In genomic region chr11:77713736-77714135, GRCm38 (mm10) we compare ENCODE assay signal across 35 mouse cellular contexts. TPM values are rescaled to one million over a fixed set of nuclear protein-coding genes. Genes with fewer than 3 reads are reported as not detected.
"Had no signal": no experiment of that assay in that cellular context is flagged by ENCODE, and none has a peak within 500 bp of the region (broad histone marks: within the 10 kb centered on the region; RNA-seq: fewer than 3 reads in every experiment).

No protein-coding gene starts in this region.

- ATAC-seq: hindbrain, embryonic 16.5 days; inflammation-experienced regulatory T-cells, adult 6 months; intestine, embryonic 15.5 days; intestine, postnatal 0 days had no signal

- H3K36me3 ChIP-seq: intestine, embryonic 15.5 days had no signal

- H3K27me3 ChIP-seq: heart, embryonic 13.5 days; heart, embryonic 15.5 days; intestine, embryonic 15.5 days; limb, embryonic 13.5 days; limb, embryonic 15.5 days; liver, embryonic 13.5 days; liver, embryonic 15.5 days had no signal

- H3K9me3 ChIP-seq: heart, embryonic 13.5 days; heart, embryonic 15.5 days; intestine, embryonic 15.5 days; limb, embryonic 13.5 days; limb, embryonic 15.5 days; liver, embryonic 13.5 days; liver, embryonic 15.5 days had no signal

- H3K9ac ChIP-seq: heart, embryonic 13.5 days; heart, embryonic 15.5 days; hindbrain, embryonic 14.5 days; intestine, embryonic 15.5 days; limb, embryonic 13.5 days; limb, embryonic 15.5 days; liver, embryonic 13.5 days; liver, embryonic 15.5 days had no signal

- H3K4me2 ChIP-seq: heart, embryonic 11.5 days; heart, embryonic 13.5 days; heart, embryonic 15.5 days; hindbrain, embryonic 14.5 days; intestine, embryonic 15.5 days; limb, embryonic 13.5 days; limb, embryonic 15.5 days; liver, embryonic 11.5 days; liver, embryonic 13.5 days; liver, embryonic 15.5 days had no signal

- DNase-seq: gastrocnemius, postnatal 14 days; gastrocnemius, postnatal 36 days; heart, adult 11 months; heart, adult 2 months; heart, postnatal 14 days; heart, postnatal 36 days; kidney, adult 18-20 months; kidney, postnatal 25 days; kidney, postnatal 4 days; left cerebral cortex, postnatal 4 days; liver, embryonic 13.5 days; lung, adult 18-20 months had no signal

- H3K27ac ChIP-seq: heart, adult 2 months; heart, embryonic 13.5 days; heart, embryonic 15.5 days; hindbrain, embryonic 14.5 days; intestine, embryonic 15.5 days; kidney, postnatal 0 days; layer of hippocampus, adult 2 months; left cerebral cortex, adult 2 months; limb, embryonic 13.5 days; limb, embryonic 15.5 days; liver, embryonic 13.5 days; liver, embryonic 15.5 days had no signal

- H3K4me3 ChIP-seq: heart, adult 2 months; heart, embryonic 13.5 days; heart, embryonic 15.5 days; intestine, embryonic 15.5 days; layer of hippocampus, adult 2 months; left cerebral cortex, adult 2 months; limb, embryonic 13.5 days; limb, embryonic 15.5 days; liver, embryonic 13.5 days; liver, embryonic 15.5 days had no signal

- H3K4me1 ChIP-seq: heart, embryonic 15.5 days; intestine, embryonic 15.5 days; limb, embryonic 13.5 days; limb, embryonic 15.5 days; liver, embryonic 13.5 days; liver, embryonic 15.5 days had no signal

RNA-seq across cellular contexts. Expression of gene Cryba1, which starts 11.3 kb away (rescaled TPM):
- total RNA-seq: gastrocnemius, adult 18-20 months; gastrocnemius, adult 8-10 months; gastrocnemius, postnatal 14 days; gastrocnemius, postnatal 36 days; heart, adult 2 months; heart, postnatal 14 days; heart, postnatal 36 days; hematopoietic stem cell, adult 5-6 weeks; layer of hippocampus, adult 2 months; layer of hippocampus, postnatal 25 days; left cerebral cortex, adult 2 months; left cerebral cortex, postnatal 25 days had no signal
- polyA plus RNA-seq: gonadal fat pad, adult 2 months; heart, adult 2 months; heart, embryonic 11.5 days; heart, embryonic 15.5 days; heart, postnatal 0 days; intestine, embryonic 15.5 days; intestine, postnatal 0 days; kidney, postnatal 0 days; limb, embryonic 11.5 days; limb, embryonic 13.5 days; limb, embryonic 15.5 days; liver, embryonic 11.5 days; liver, embryonic 13.5 days; liver, embryonic 15.5 days had no signal
